ENCODE assay signal across 8 mouse cellular contexts in the genomic region with DNA sequence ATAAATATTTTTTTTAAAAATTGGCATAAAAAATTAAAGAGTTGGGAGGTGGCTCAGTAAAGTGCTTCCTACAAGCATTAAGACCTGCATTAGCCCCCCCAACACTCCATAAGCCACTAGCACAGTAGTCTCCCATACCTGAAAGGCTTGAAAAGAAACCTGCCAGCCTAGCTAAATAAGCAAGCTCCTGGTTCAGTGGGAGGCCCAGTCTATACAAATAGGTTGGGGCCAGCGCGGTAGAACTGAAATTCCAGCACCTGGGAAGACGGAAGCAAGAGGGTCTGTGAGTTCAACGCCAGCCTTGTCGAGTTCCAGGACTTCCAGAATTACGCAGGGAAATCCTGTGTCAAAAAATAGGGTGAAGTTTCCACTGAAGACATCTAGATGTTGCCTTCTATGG. TPM values are rescaled to one million over a fixed set of nuclear protein-coding genes. Genes with fewer than 3 reads are reported as not detected.
DNase-seq lines count a peak whose midpoint lies in the region; ATAC-seq and TF ChIP-seq lines count a peak whose summit lies in the region.

No protein-coding gene starts in this region.

- DNase-seq in cerebellum, adult 9-11 months, result peak; percentile 64
- no peak for DNase-seq in cerebellum, postnatal 25 days
- no peak for DNase-seq in lung, adult 2 months
- DNase-seq in frontal cortex, postnatal 10 days (ENCODE audit: low spot score in 2 of 2), result no peak
- no peak for DNase-seq in right cerebral cortex, postnatal 25 days

- no peak for TF ChIP-seq CTCF in lung, adult 2 months (IDR thresholded peaks at IDR 0.05; ENCODE audit: insufficient read depth, low read length)

- TF ChIP-seq POLR2A in lung, adult 2 months (IDR thresholded peaks at IDR 0.05; ENCODE audit: borderline replicate concordance, extremely low read depth, low read depth, low read length), result no peak

- H3K9me3 ChIP-seq in lung, embryonic 16.5 days (ENCODE audit: control insufficient read depth, low read length), result no peaks in the 10 kb centered on the region
- no peaks in the 10 kb centered on the region for H3K9me3 ChIP-seq in limb, embryonic 15.5 days
- H3K9me3 ChIP-seq in stomach, embryonic 14.5 days (ENCODE audit: control insufficient read depth, low read depth, low read length), result no peaks in the 10 kb centered on the region

- no peaks in the 10 kb centered on the region for H3K36me3 ChIP-seq in lung, embryonic 16.5 days (ENCODE audit: control insufficient read depth, insufficient read depth, low read length)
- no peaks in the 10 kb centered on the region for H3K36me3 ChIP-seq in limb, embryonic 15.5 days
- H3K36me3 ChIP-seq in stomach, embryonic 14.5 days (ENCODE audit: control insufficient read depth, insufficient read depth, low read length), result no peaks in the 10 kb centered on the region

- H3K4me3 ChIP-seq in lung, embryonic 16.5 days (ENCODE audit: low read length), result no peak overlapping the region
- no peak overlapping the region for H3K4me3 ChIP-seq in lung, adult 2 months (replicated peaks; ENCODE audit: extremely low read depth, low read depth, low read length)
- H3K4me3 ChIP-seq in limb, embryonic 15.5 days, result peak overlapping the region; percentile 73; the same call in 1 of the 2 replicates
- H3K4me3 ChIP-seq in stomach, embryonic 14.5 days (ENCODE audit: low read depth, low read length), result no peak overlapping the region

- H3K4me2 ChIP-seq in lung, embryonic 16.5 days (ENCODE audit: low read depth, low read length), result peak overlapping the region; percentile 65; the same call in 1 of the 2 replicates
- H3K4me2 ChIP-seq in limb, embryonic 15.5 days, result 0 out of 2 replicates have a peak overlapping the region, but pooled peaks have one; percentile 44
- peak overlapping the region; percentile 39 for H3K4me2 ChIP-seq in stomach, embryonic 14.5 days (replicated peaks; ENCODE audit: low read depth, low read length)

- no peaks in the 10 kb centered on the region for H3K27me3 ChIP-seq in lung, embryonic 16.5 days (ENCODE audit: control insufficient read depth, insufficient read depth, low read depth, low read length)
- no peaks in the 10 kb centered on the region for H3K27me3 ChIP-seq in limb, embryonic 15.5 days
- H3K27me3 ChIP-seq in stomach, embryonic 14.5 days (ENCODE audit: control insufficient read depth, insufficient read depth, low read length), result no peaks in the 10 kb centered on the region

- no peak overlapping the region for H3K9ac ChIP-seq in lung, embryonic 16.5 days (ENCODE audit: low read length)
- no peak overlapping the region for H3K9ac ChIP-seq in limb, embryonic 15.5 days
- no peak overlapping the region for H3K9ac ChIP-seq in stomach, embryonic 14.5 days (replicated peaks; ENCODE audit: low read depth, low read length)

- WGBS in lung, embryonic 16.5 days, result 88% methylated on average over 6 of the region's 6 CpGs
- WGBS in lung, adult 2 months, result 89% methylated on average over 6 of the region's 6 CpGs
- WGBS in limb, embryonic 15.5 days, result 88% methylated on average over 6 of the region's 6 CpGs
- WGBS in stomach, embryonic 14.5 days, result 91% methylated on average over 6 of the region's 6 CpGs

- H3K27ac ChIP-seq in lung, embryonic 16.5 days (ENCODE audit: low read length), result peak overlapping the region; percentile 99; the same call in 1 of the 2 replicates
- peak overlapping the region; percentile 100; the same call in 1 of the 2 replicates for H3K27ac ChIP-seq in limb, embryonic 15.5 days
- H3K27ac ChIP-seq in stomach, embryonic 14.5 days (ENCODE audit: low read length), result peak overlapping the region; percentile 99; the same call in 1 of the 2 replicates

- peaks cover 9% of the 10 kb centered on the region for H3K4me1 ChIP-seq in lung, embryonic 16.5 days (replicated peaks; ENCODE audit: control insufficient read depth, insufficient read depth, low read length)
- H3K4me1 ChIP-seq in lung, adult 2 months (ENCODE audit: control insufficient read depth, insufficient read depth, low read length), result peaks cover 3% of the 10 kb centered on the region
- peaks cover 16% of the 10 kb centered on the region for H3K4me1 ChIP-seq in limb, embryonic 15.5 days
- peaks cover 10% of the 10 kb centered on the region; the same call in 1 of the 2 replicates for H3K4me1 ChIP-seq in stomach, embryonic 14.5 days (ENCODE audit: control insufficient read depth, insufficient read depth, low read length)

- ATAC-seq in lung, embryonic 16.5 days (ENCODE audit: low read depth), result no peak
- no peak for ATAC-seq in limb, embryonic 15.5 days (ENCODE audit: insufficient number of reproducible peaks, low FRiP score, low TSS enrichment, low read depth)
- no peak for ATAC-seq in stomach, embryonic 14.5 days (ENCODE audit: insufficient number of reproducible peaks, insufficient read depth, low FRiP score, low read depth)

RNA-seq across cellular contexts. Expression of a gene that starts 5.0 kb away (rescaled TPM):
- polyA plus RNA-seq in lung, embryonic 16.5 days (2015; fragmentation: Nextera tagmentation; extraction: Ambion mirVana), result 93.3 and 96.5 TPM in 2 replicates
- polyA plus RNA-seq in lung, adult 2 months (2012; rRNA removed), result 120 and 143 TPM in 2 replicates
- polyA plus RNA-seq in limb, embryonic 15.5 days (2015; fragmentation: Nextera tagmentation; extraction: Ambion mirVana), result 92.8 and 94.6 TPM in 2 replicates
- polyA plus RNA-seq in stomach, embryonic 14.5 days (2014; fragmentation: Nextera tagmentation; extraction: Ambion mirVana), result 102 and 108 TPM in 2 replicates

RNA-seq across cellular contexts. Expression of a gene that starts 28.2 kb away (rescaled TPM):
- polyA plus RNA-seq in lung, embryonic 16.5 days (2015; fragmentation: Nextera tagmentation; extraction: Ambion mirVana), result 0.69 and 0.73 TPM in 2 replicates
- 0.94 and 1.4 TPM in 2 replicates for polyA plus RNA-seq in lung, adult 2 months (2012; rRNA removed)
- polyA plus RNA-seq in limb, embryonic 15.5 days (2015; fragmentation: Nextera tagmentation; extraction: Ambion mirVana), result 0.24 and 0.35 TPM in 2 replicates
- 0.88 and 1.7 TPM in 2 replicates for polyA plus RNA-seq in stomach, embryonic 14.5 days (2014; fragmentation: Nextera tagmentation; extraction: Ambion mirVana)
